Mouse (Mus musculus): ENCODE data around the gene Skp1a. TPM values are rescaled to one million over a fixed set of nuclear protein-coding genes. Genes with fewer than 3 reads are reported as not detected.

Skp1a gene
- polyA plus RNA-seq, 1 experiment from 2014 or later, result 530 TPM

DNA sequence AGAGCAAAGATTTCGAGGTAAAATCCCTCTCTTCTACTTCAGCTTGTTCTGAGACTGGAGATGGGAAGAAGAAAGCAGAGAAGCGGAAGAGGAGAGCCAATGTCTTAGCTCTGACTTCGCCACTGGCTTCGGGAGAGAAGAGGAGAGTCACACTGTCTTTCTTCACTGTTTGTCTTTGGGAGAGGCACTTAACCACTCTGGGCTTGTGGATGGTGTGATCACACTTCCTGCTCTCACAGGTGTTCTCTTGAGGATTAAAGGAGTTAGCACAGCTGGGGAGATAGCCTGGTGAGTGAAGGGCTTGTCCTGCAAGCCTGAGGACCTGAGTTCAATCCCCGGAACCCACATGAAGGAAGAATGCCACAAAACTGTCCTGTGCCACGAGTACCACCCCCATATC, 61.1 kb downstream of the Skp1a start:
- Histone ChIP-seq H3K4me1 (replicated peaks) (no peaks in the 10 kb centered on the region), H3K9ac (no peak overlapping the region), H3K4me2 (no peak overlapping the region), H3K27ac (ENCODE audit: poor library complexity, severe bottlenecking) (no peak overlapping the region), H3K36me3 (no peaks in the 10 kb centered on the region), H3K4me3 (no peak overlapping the region), H3K27me3 (replicated peaks) (no peaks in the 10 kb centered on the region), H3K9me3 (replicated peaks) (no peaks in the 10 kb centered on the region)
- 67% methylated on average over 6 of the region's 6 CpGs for WGBS
- no peak for ATAC-seq (ENCODE audit: insufficient number of reproducible peaks, low FRiP score)

DNA sequence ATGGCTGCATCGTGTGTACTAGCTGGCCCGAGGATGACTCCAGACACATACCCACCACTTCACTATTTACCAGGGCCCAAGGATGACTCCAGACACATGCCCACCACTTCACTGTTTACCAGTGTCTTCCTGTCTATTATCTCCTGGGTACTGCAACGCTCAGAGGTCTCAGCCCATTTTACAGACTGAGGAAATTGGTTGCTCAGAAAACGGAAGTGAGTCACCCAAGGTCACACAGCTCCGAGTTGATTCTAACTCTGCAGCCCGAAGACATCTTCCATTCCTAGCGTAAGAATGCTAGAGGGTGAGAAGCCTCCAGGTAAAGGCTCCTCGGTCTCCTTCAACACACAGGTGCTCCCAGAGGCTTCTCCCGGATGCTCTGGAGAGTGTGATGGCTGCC, 62.3 kb downstream of the Skp1a start:
- Histone ChIP-seq H3K36me3 (no peaks in the 10 kb centered on the region), H3K9me3 (replicated peaks) (no peaks in the 10 kb centered on the region), H3K4me2 (no peak overlapping the region), H3K27ac (ENCODE audit: poor library complexity, severe bottlenecking) (no peak overlapping the region), H3K4me3 (no peak overlapping the region), H3K4me1 (replicated peaks) (no peaks in the 10 kb centered on the region), H3K27me3 (replicated peaks) (no peaks in the 10 kb centered on the region), H3K9ac (no peak overlapping the region)
- 74% methylated on average over 9 of the region's 9 CpGs for WGBS
- no peak for ATAC-seq (ENCODE audit: insufficient number of reproducible peaks, low FRiP score)

Other genes with a start within 250 kb of the Skp1a start
- 263 and 265 TPM in 2 replicates for gene Ube2b, start 231.2 kb upstream of the Skp1a start, polyA plus RNA-seq (2016; fragmentation: Nextera tagmentation; extraction: Ambion mirVana)
- gene Cdkl3, start 227.8 kb upstream of the Skp1a start, polyA plus RNA-seq (2016; fragmentation: Nextera tagmentation; extraction: Ambion mirVana), result 8.5 and 9.4 TPM in 2 replicates
- gene Ppp2ca, start 133.3 kb upstream of the Skp1a start, polyA plus RNA-seq (2016; fragmentation: Nextera tagmentation; extraction: Ambion mirVana), result 80.9 and 82.0 TPM in 2 replicates
- not detected in 2 replicates for gene Olfr1373, start 86.5 kb upstream of the Skp1a start, polyA plus RNA-seq (2016; fragmentation: Nextera tagmentation; extraction: Ambion mirVana)
- not detected in 2 replicates for gene Olfr1371, start 18.0 kb upstream of the Skp1a start, polyA plus RNA-seq (2016; fragmentation: Nextera tagmentation; extraction: Ambion mirVana)
- gene Tcf7, start 51.0 kb downstream of the Skp1a start, polyA plus RNA-seq (2016; fragmentation: Nextera tagmentation; extraction: Ambion mirVana), result 6.3 and 6.5 TPM in 2 replicates
- 423 and 426 TPM in 2 replicates for gene Vdac1, start 128.9 kb downstream of the Skp1a start, polyA plus RNA-seq (2016; fragmentation: Nextera tagmentation; extraction: Ambion mirVana)
- gene 9530068E07Rik, start 164.4 kb downstream of the Skp1a start, polyA plus RNA-seq (2016; fragmentation: Nextera tagmentation; extraction: Ambion mirVana), result 234 and 246 TPM in 2 replicates

Data from heart, embryonic 12.5 days (tissue).